Mouse (Mus musculus) heart, embryonic 16.5 days (tissue): ENCODE measurements at regions not wholly inside any gene's neighbourhood (a gene's known extent, or its start where the extent isn't known, plus 50 kb on each side); places are given as distances from the start of the nearest gene placed in this dataset.

ENCODE experiments used
- ATAC-seq: fragments of 200-750 bp; cut with Nextera tagmentation; replicated peaks from 2 replicates; pipeline ENCODE4 v1.8.0; 2017; ENCODE audit warnings: moderate number of reproducible peaks; ENCODE audit not compliant: insufficient read depth, low FRiP score; ENCODE audit errors: extremely low read depth
- H3K27ac ChIP-seq: fragments of 300-500 bp; sonication (generic); 2 replicates; pipeline ENCODE4 v1.5.1; 2014; ENCODE audit warnings: mild to moderate bottlenecking, low read length, control low read depth, moderate library complexity
- H3K27me3 ChIP-seq: fragments of 300-500 bp; sonication (generic); 2 replicates; pipeline ENCODE4 v1.6.1; 2014; ENCODE audit warnings: low read length, mixed read lengths; ENCODE audit not compliant: control insufficient read depth, insufficient read depth
- H3K36me3 ChIP-seq: fragments of 300-500 bp; sonication (generic); 2 replicates; pipeline ENCODE4 v1.6.1; 2014; ENCODE audit not compliant: control insufficient read depth, insufficient read depth
- H3K4me1 ChIP-seq: fragments of 300-500 bp; sonication (generic); 2 replicates; pipeline ENCODE4 v1.6.1; 2014; ENCODE audit warnings: low read length, mixed read lengths; ENCODE audit not compliant: control insufficient read depth, insufficient read depth
- H3K4me2 ChIP-seq: fragments of 300-500 bp; sonication (generic); 2 replicates; pipeline ENCODE4 v1.6.1; 2014; ENCODE audit warnings: low read depth, mild to moderate bottlenecking, control low read depth, low read length
- H3K4me3 ChIP-seq: fragments of 300-500 bp; sonication (generic); 2 replicates; pipeline ENCODE4 v1.5.1; 2014; ENCODE audit warnings: mild to moderate bottlenecking, control low read depth, low read length
- H3K9ac ChIP-seq: fragments of 300-500 bp; sonication (generic); 2 replicates; pipeline ENCODE4 v1.6.1; 2014; ENCODE audit warnings: low read length, control low read depth
- H3K9me3 ChIP-seq: fragments of 300-500 bp; sonication (generic); replicated peaks from 2 replicates; pipeline ENCODE4 v1.6.1; 2016; ENCODE audit warnings: low read length; ENCODE audit not compliant: control insufficient read depth
- WGBS: fragments of 180-500 bp; shearing (Covaris S2); extraction: QIAGEN DNeasy Blood & Tissue Kit; methylation state at CpG from one replicate; pipeline ENCODE4 v1.1.7; 2014; 5-methylcytosine and 5-hydroxymethylcytosine counted together

GRCm38 (mm10) chr10:19194646-19195045 lies 161.7 kb upstream of the Olig3 start:
- Histone ChIP-seq H3K4me2 (no peak overlapping the region), H3K27me3 (no peaks in the 10 kb centered on the region), H3K36me3 (no peaks in the 10 kb centered on the region), H3K4me1 (peaks cover 2% of the 10 kb centered on the region; the same call in 1 of the 2 replicates), H3K27ac (no peak overlapping the region), H3K9ac (no peak overlapping the region), H3K4me3 (no peak overlapping the region), H3K9me3 (no peaks in the 10 kb centered on the region)
- ATAC-seq = no peak; the same call in 1 of the 2 replicates
- 77% methylated on average over 3 of the region's 3 CpGs for WGBS

GRCm38 (mm10) chr10:19192971-19193758 lies 163.2 kb upstream of the Olig3 start:
- Histone ChIP-seq H3K27me3 (no peaks in the 10 kb centered on the region), H3K4me2 (no peak overlapping the region), H3K4me3 (no peak overlapping the region), H3K9me3 (no peaks in the 10 kb centered on the region), H3K36me3 (no peaks in the 10 kb centered on the region), H3K27ac (no peak overlapping the region), H3K4me1 (peaks cover 2% of the 10 kb centered on the region; the same call in 1 of the 2 replicates), H3K9ac (no peak overlapping the region)
- WGBS = 74% methylated on average over 5 of the region's 5 CpGs
- ATAC-seq = no peak

GRCm38 (mm10) chr10:19192221-19192620 lies 164.1 kb upstream of the Olig3 start:
- 0 out of 2 replicates have a peak, but pooled peaks have one; percentile 24 for ATAC-seq
- WGBS = 6% methylated on average over 1 of the region's 1 CpGs
- no peaks in the 10 kb centered on the region for H3K36me3 ChIP-seq

GRCm38 (mm10) chr10:19188082-19188742 lies 168.1 kb upstream of the Olig3 start:
- peak overlapping the region; percentile 31 for H3K4me3 ChIP-seq
- peaks cover 4% of the 10 kb centered on the region; the same call in 1 of the 2 replicates for H3K4me1 ChIP-seq
- 21% methylated on average over 13 of the region's 13 CpGs for WGBS
- ATAC-seq = peak; percentile 37; the same call in 1 of the 2 replicates
- peak overlapping the region; percentile 43; the same call in 1 of the 2 replicates for H3K27ac ChIP-seq
- no peaks in the 10 kb centered on the region for H3K36me3 ChIP-seq
- H3K4me2 ChIP-seq = peak overlapping the region; percentile 52
- H3K9me3 ChIP-seq = no peaks in the 10 kb centered on the region
- H3K27me3 ChIP-seq = peaks cover 4% of the 10 kb centered on the region; the same call in 1 of the 2 replicates
- H3K9ac ChIP-seq = peak overlapping the region; percentile 53; the same call in 1 of the 2 replicates

More at GRCm38 (mm10) chr10:19192221-19192620, 164.1 kb upstream of the Olig3 start:
- Histone ChIP-seq H3K27me3 (peaks cover 2% of the 10 kb centered on the region; the same call in 1 of the 2 replicates), H3K9ac (no peak overlapping the region), H3K27ac (no peak overlapping the region), H3K4me2 (no peak overlapping the region), H3K4me1 (peaks cover 2% of the 10 kb centered on the region; the same call in 1 of the 2 replicates), H3K4me3 (no peak overlapping the region), H3K9me3 (no peaks in the 10 kb centered on the region)

DNA sequence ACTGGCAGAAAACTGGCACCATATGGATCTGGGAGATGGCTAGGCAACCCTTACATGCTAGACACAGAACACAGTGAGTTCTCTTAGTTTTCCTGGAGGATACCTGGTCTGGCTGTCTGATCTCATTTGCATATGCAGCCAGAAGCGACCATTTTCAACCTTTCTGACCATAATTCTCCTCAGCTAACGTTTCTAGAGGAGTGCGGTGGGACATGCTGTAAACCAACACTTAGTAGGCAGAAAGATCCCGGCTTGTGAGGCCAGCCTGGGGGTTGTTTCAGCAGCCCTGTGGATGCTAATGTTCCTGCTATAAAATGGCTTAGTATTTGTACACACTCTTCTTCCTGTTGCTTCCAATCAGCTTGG lies 168.6 kb upstream of the Olig3 start:
- no peak for ATAC-seq
- H3K9me3 ChIP-seq = no peaks in the 10 kb centered on the region
- no peak overlapping the region for H3K9ac ChIP-seq
- WGBS = 55% methylated on average over 4 of the region's 4 CpGs
- peaks cover 4% of the 10 kb centered on the region; the same call in 1 of the 2 replicates for H3K27me3 ChIP-seq
- peak overlapping the region; percentile 31; the same call in 1 of the 2 replicates for H3K4me3 ChIP-seq
- peak overlapping the region; percentile 52 for H3K4me2 ChIP-seq
- H3K36me3 ChIP-seq = no peaks in the 10 kb centered on the region
- peak overlapping the region; percentile 43; the same call in 1 of the 2 replicates for H3K27ac ChIP-seq
- H3K4me1 ChIP-seq = peaks cover 4% of the 10 kb centered on the region; the same call in 1 of the 2 replicates

DNA sequence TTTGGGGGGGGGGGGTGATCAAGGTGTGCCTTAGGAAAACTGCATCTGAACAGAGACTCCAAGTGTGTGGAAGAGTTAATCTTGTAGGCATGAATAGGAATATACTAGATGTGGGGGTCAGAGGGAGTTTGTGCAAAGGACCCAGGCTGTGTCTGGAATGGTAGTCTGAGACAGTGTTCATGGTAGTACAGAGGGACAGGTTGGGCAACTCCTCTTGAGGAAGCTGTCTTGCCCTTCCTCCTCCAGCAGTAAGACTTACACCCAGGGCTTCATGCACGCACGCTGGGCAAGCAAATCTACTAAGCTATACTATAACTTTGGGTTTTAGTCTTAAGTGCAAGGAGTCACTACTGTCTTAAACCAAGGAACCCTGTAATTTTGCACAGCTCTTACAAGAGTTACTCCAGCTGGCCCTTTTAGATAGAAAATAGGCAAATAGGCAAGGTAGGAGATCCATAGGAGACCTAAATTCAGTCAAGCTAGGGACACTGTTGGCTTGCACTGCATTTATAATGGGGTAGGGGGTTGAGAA lies 169.2 kb upstream of the Olig3 start:
- peaks cover 4% of the 10 kb centered on the region; the same call in 1 of the 2 replicates for H3K27me3 ChIP-seq
- peaks cover 2% of the 10 kb centered on the region; the same call in 1 of the 2 replicates for H3K4me1 ChIP-seq
- H3K4me2 ChIP-seq = no peak overlapping the region
- H3K27ac ChIP-seq = no peak overlapping the region; the same call in 1 of the 2 replicates
- no peak overlapping the region for H3K4me3 ChIP-seq
- no peak overlapping the region for H3K9ac ChIP-seq
- no peaks in the 10 kb centered on the region for H3K36me3 ChIP-seq
- no peaks in the 10 kb centered on the region for H3K9me3 ChIP-seq
- WGBS = 71% methylated on average over 2 of the region's 2 CpGs
- ATAC-seq = no peak

- Histone ChIP-seq H3K9me3 (no peaks in the 10 kb centered on the region), H3K4me1 (0 out of 2 replicates have a peak, but pooled peaks cover 2% of the 10 kb centered on the region), H3K27me3 (peaks cover 4% of the 10 kb centered on the region; the same call in 1 of the 2 replicates), H3K36me3 (no peaks in the 10 kb centered on the region), H3K4me3 (peak overlapping the region; percentile 49), H3K27ac (peak overlapping the region; percentile 41; the same call in 1 of the 2 replicates), H3K4me2 (peak overlapping the region; percentile 64), H3K9ac (peak overlapping the region; percentile 62)
- ATAC-seq = peak; percentile 56; the same call in 1 of the 2 replicates
- WGBS = 6% methylated on average over 18 of the region's 18 CpGs
Measured at GRCm38 (mm10) chr10:19185790-19186581, 170.3 kb upstream of the Olig3 start.

DNA sequence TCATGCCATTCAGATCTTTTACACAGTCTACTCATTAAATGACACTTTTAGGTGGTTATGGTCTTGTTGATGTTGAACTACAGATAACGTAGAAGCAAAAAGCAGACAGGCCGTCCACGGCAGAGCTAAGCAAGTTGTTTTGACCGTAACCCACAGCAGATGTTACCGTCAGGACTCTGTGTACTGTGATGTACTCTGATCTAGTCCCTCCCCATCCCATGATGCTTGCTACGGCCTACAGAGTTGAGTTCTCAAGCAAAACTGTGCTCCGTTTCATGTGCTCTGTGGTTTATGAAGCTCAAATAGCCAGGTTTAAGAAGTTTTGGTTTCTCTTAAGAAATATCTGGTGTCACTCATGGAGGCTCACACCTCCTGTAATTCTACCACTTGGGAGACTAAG lies 169.4 kb upstream of the Tnfaip3 start:
- no peak overlapping the region for H3K4me3 ChIP-seq
- WGBS = 87% methylated on average over 7 of the region's 7 CpGs
- peaks cover 4% of the 10 kb centered on the region; the same call in 1 of the 2 replicates for H3K27me3 ChIP-seq
- no peak overlapping the region for H3K27ac ChIP-seq
- 0 out of 2 replicates have a peak, but pooled peaks cover 2% of the 10 kb centered on the region for H3K4me1 ChIP-seq
- no peak overlapping the region for H3K4me2 ChIP-seq
- ATAC-seq = no peak
- H3K9me3 ChIP-seq = no peaks in the 10 kb centered on the region
- no peaks in the 10 kb centered on the region for H3K36me3 ChIP-seq
- no peak overlapping the region for H3K9ac ChIP-seq
